Mouse (Mus musculus): Measurements from ENCODE around the gene Usp13. TPM values are rescaled to one million over a fixed set of nuclear protein-coding genes. Genes with fewer than 3 reads are reported as not detected.

Gene Usp13
- total RNA-seq, 2 experiments from 2014 or later: 188 to 287 TPM

GRCm38 (mm10) chr3:32871081-32871480 lies 53.7 kb downstream of the Usp13 start:
- intact Hi-C loops (cut with DNase I): no loop called here
- no peak for TF ChIP-seq CTCF (IDR thresholded peaks at IDR 0.05)
- Histone ChIP-seq H3K27ac (peak overlapping the region; percentile 83), H3K4me3 (no peak overlapping the region; the same call in 1 of the 2 replicates)
- peak; percentile 43 for DNase-seq

DNA sequence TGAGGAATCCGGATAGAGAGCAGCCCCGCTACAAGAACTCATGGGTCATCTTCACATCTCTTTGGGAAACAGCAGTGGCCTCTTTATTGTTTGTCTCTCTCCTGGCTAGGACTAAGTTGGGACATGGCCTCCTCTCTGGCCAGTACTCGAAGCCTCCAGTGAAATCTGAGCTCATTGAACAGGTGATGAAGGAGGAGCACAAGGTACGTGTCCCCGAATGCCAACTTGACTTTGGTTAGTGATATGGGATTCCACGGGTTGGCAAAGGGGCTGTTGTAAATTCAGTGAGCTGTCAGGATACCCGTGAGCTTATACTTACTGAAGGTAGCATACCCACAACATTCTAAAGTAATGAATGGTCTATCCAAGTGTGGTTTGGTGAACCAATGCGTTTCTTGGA lies 69.0 kb downstream of the Usp13 start:
- Histone ChIP-seq H3K27ac (peak overlapping the region; percentile 82), H3K4me3 (no peak overlapping the region)
- no peak for TF ChIP-seq CTCF (IDR thresholded peaks at IDR 0.05)
- intact Hi-C loops (cut with DNase I): loop anchor here (5.0 kb wide), 1 partner anchor 69 kb away; the partner anchor contains the start of gene Usp13
- peak; percentile 61 for DNase-seq

GRCm38 (mm10) chr3:32888886-32889285 lies 71.5 kb downstream of the Usp13 start:
- peak; percentile 40 for DNase-seq
- Histone ChIP-seq H3K4me3 (no peak overlapping the region), H3K27ac (peak overlapping the region; percentile 82)
- intact Hi-C loops (cut with DNase I): loop anchor here (5.0 kb wide), 1 partner anchor 72 kb away; the partner anchor contains the start of gene Usp13
- no peak for TF ChIP-seq CTCF (IDR thresholded peaks at IDR 0.05)

DNA sequence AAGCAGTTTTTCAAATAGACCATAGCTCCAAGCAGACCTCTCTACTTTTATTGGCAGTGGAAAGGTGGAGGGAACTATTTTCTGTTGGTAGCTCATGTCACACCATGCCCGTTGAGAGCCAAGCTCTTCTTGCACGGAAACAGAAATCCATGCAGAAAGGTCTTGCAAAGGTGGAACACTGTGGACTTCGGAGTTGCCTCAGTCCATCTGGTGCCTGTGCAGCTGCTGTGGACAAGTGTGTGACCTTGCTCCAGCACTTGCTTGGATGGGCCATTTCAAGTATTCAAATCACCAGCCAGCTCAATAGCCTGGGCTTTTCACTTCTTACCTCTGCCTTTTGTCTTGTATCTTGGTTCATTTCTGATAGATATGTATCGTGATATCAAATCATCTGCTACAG lies 72.8 kb downstream of the Usp13 start:
- no peak for TF ChIP-seq CTCF (IDR thresholded peaks at IDR 0.05)
- H3K4me3 ChIP-seq: no peak overlapping the region
- peak overlapping the region; percentile 82 for H3K27ac ChIP-seq
- intact Hi-C loops (cut with DNase I): loop anchor here (5.0 kb wide), 1 partner anchor 153 kb away; the partner anchor contains the start of genes Mrpl47 and Ndufb5
- peak; percentile 51 for DNase-seq

GRCm38 (mm10) chr3:32903462-32903861 lies 86.1 kb downstream of the Usp13 start:
- intact Hi-C loops (cut with DNase I): no loop called here
- Histone ChIP-seq H3K4me3 (no peak overlapping the region), H3K27ac (no peak overlapping the region)
- no peak for DNase-seq
- no peak for TF ChIP-seq CTCF (IDR thresholded peaks at IDR 0.05)

- intact Hi-C loops (cut with DNase I): no loop called here
- no peak for TF ChIP-seq CTCF (IDR thresholded peaks at IDR 0.05)
- H3K27ac ChIP-seq: no peak overlapping the region
- no peak for DNase-seq
- no peak overlapping the region for H3K4me3 ChIP-seq
Observed at GRCm38 (mm10) chr3:32904599-32904998, 87.3 kb downstream of the Usp13 start.

DNA sequence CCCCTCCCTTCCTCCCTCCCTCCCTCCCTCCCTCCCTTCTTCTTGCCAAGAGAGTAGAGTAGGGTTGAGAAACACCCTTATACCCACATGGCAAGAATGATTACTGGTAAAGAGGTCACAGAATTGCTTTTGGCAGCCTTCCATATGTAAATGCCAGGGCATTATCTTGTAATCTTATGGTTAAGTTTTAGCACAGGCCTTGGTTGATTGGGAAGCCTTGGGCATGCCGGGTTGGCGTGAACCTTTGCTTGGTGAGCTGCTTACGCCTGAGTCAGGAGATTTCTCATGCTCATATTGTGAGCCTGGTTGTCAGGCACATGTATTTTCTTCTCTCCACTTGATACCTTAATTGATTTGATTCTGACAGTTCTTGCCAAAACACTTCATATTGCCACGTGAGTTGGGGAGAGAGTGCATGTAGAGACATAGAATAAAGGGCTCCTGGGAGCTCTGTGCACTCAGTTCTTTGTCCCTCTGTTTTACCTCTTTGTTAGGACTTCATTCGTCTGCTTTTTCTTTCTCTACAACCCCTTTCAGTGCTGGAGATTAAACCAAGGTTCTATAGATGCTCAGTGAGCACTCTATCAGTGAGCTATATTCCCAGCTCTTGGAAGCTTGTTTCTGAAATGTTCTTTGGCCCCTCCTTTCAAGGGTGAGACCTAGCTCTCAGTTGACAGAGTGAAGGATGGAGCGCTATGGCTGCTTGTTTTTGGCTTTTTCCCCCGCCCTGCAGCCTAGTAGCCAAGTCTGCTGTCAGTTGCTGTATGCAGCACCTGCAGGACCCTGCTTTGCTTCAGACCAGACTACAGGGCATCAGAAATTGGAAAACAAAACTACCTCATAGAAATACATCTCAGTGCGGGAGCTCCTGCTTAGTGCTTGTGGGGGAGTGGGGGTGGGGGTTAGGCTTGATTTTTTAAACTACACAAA lies 88.8 kb downstream of the Usp13 start:
- Histone ChIP-seq H3K27ac (no peak overlapping the region), H3K4me3 (no peak overlapping the region)
- no peak for TF ChIP-seq CTCF (IDR thresholded peaks at IDR 0.05)
- DNase-seq: no peak
- intact Hi-C loops (cut with DNase I): no loop called here

DNA sequence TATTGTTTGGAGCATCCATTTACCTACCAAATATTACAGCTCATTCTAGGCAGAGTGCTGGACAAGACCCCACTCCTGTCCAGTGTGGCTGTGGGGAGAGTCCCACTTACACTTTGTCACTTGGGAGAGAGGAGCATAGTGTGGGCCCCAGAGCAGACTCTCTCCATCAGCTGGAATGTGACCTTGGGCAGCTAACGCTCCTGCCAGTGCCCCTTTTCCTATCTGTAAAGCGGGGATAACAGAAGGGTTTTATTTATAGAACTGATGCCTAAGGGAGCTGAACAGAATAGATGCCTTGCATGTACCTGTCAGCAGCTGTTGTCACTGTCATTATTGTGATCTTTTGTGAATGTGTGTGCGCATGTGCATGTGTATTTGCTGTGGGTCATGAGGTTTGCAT lies 91.1 kb downstream of the Usp13 start:
- no peak for TF ChIP-seq CTCF (IDR thresholded peaks at IDR 0.05)
- no peak overlapping the region for H3K27ac ChIP-seq
- no peak for DNase-seq
- H3K4me3 ChIP-seq: no peak overlapping the region
- intact Hi-C loops (cut with DNase I): no loop called here

DNA sequence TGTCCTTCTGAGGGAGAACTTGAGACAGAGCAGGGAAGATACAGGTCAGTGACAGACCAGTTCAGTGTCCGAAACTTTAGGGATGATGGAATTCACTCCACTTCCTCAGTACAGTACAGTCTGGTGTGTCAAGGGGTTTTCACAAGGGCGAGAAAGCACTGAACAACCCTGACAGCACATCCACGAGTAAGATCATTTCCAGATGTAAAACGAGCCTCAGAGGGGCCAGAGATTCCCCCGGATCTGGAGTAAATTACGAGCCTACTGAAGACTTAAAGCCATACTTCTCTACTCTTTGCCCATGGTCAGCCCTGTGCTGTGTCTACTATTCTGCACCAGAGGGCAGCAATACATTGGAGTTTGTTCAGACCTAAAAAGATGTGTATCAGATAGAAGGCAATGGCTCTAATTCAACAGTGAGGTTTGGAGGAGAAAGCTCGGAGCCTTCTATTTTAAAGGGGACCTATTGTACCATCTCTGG lies 92.8 kb downstream of the Usp13 start:
- TF ChIP-seq CTCF (IDR thresholded peaks at IDR 0.05): peak; percentile 36
- Histone ChIP-seq H3K4me3 (no peak overlapping the region), H3K27ac (no peak overlapping the region)
- no peak for DNase-seq
- intact Hi-C loops (cut with DNase I): no loop called here

- H3K27ac ChIP-seq: no peak overlapping the region
- H3K4me3 ChIP-seq: no peak overlapping the region
- intact Hi-C loops (cut with DNase I): no loop called here
- DNase-seq: no peak
- TF ChIP-seq CTCF (IDR thresholded peaks at IDR 0.05): no peak
Observed at GRCm38 (mm10) chr3:32924168-32924567, 106.8 kb downstream of the Usp13 start.

- DNase-seq: no peak
- H3K27ac ChIP-seq: no peak overlapping the region
- TF ChIP-seq CTCF (IDR thresholded peaks at IDR 0.05): no peak
- intact Hi-C loops (cut with DNase I): no loop called here
- H3K4me3 ChIP-seq: no peak overlapping the region
Observed at GRCm38 (mm10) chr3:32939802-32940501, 122.6 kb downstream of the Usp13 start.

GRCm38 (mm10) chr3:32947486-32947885 lies 130.1 kb downstream of the Usp13 start:
- intact Hi-C loops (cut with DNase I): no loop called here
- Histone ChIP-seq H3K27ac (no peak overlapping the region), H3K4me3 (no peak overlapping the region)
- no peak for DNase-seq
- no peak for TF ChIP-seq CTCF (IDR thresholded peaks at IDR 0.05)

- Histone ChIP-seq H3K4me3 (no peak overlapping the region), H3K27ac (no peak overlapping the region)
- intact Hi-C loops (cut with DNase I): no loop called here
- TF ChIP-seq CTCF (IDR thresholded peaks at IDR 0.05): no peak
- DNase-seq: no peak
Observed at GRCm38 (mm10) chr3:32951382-32951781, 134.0 kb downstream of the Usp13 start.
